Mouse (Mus musculus): Measurements from ENCODE around the gene Habp2.

DNA sequence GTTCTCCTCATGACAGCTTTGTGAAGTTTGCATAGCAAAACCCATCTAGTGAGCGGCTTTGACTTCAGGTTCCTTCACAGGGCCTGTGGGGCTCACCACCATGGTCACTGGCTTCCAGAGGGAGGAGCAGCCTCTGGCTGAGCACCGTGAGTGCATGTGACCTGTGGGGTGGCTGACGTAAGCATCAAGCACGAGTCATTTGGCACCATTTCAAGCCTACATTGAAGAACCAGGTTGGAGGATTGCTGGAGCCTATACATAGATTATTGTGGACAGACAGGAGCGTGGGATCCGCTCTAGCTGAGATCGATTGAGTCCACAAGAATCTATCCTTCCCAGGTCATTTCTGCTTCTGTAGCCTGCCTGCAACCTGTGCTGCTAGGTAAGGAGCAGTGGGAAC is at the start of gene Habp2:
- no peak for TF ChIP-seq POLR2A (IDR thresholded peaks at IDR 0.05; ENCODE audit: insufficient read depth, low read length)
- no peak for TF ChIP-seq CTCF (IDR thresholded peaks at IDR 0.05; ENCODE audit: low read depth, low read length)
